Mouse (Mus musculus) colon, adult 2 months (tissue): ENCODE data around the gene Abcc4. TPM values are rescaled to one million over a fixed set of nuclear protein-coding genes. Genes with fewer than 3 reads are reported as not detected.

Experiments used
- polyA plus RNA-seq: library from polyadenylated mRNA; depleted of rRNA; stranded (reverse); fragments of >200 nt; gene quantifications from 2 replicates; pipeline ENCODE4 v1.2.3, GENCODE M21; 2012; rRNA removed

Abcc4 gene
- polyA plus RNA-seq, result 4.2 and 7.0 TPM in 2 replicates

GRCm38 (mm10) chr14:118705808-118706731 is at the start of gene Abcc4:
Gene Abcc4 (minus strand): TSS chr14:118706219.

Other genes starting within 250 kb of the Abcc4 start
- gene Cldn10, start 81.7 kb upstream of the Abcc4 start, polyA plus RNA-seq, result 0.43 and 0.54 TPM in 2 replicates
- 4.6 and 4.9 TPM in 2 replicates for gene Dzip1, start 219.2 kb upstream of the Abcc4 start, polyA plus RNA-seq
- gene Dnajc3, start 231.8 kb upstream of the Abcc4 start, polyA plus RNA-seq, result 13.6 and 15.4 TPM in 2 replicates